Comparison of ENCODE assay signal across 7 mouse cellular contexts in the genomic region with DNA sequence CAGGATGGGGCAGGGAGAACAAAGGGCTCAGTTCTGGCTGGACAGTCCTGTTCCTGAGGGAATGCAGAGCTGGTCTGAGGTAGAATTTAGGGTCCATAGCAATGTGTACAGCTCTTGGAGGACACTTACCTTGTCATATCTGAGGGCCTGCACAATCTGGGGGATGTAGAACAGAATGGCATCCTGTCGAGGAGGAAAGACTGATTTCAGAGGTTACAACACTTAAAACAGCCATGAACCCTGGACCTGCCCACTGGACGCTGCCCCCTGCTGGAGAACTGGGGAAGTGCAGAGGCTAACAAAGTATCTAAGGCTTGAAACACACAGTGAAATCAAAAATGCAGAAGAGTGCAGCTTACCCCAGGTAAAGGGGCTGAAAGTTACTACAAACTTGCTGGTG. TPM values are rescaled to one million over a fixed set of nuclear protein-coding genes. Genes with fewer than 3 reads are reported as not detected.
DNase-seq lines count a peak whose midpoint lies in the region; ATAC-seq and TF ChIP-seq lines count a peak whose summit lies in the region.

No protein-coding gene starts in this region.

- no peaks in the 10 kb centered on the region for H3K4me1 ChIP-seq in intestine, embryonic 15.5 days (replicated peaks)
- no peaks in the 10 kb centered on the region for H3K4me1 ChIP-seq in lung, postnatal 0 days (ENCODE audit: insufficient read depth, low read depth, low read length)

- DNase-seq in 3T3-L1 (ENCODE audit: low read depth, low spot score): peak; percentile 82
- peak; percentile 79 for DNase-seq in A20 (ENCODE audit: low read depth, low spot score)
- peak; percentile 74 to 83 for DNase-seq in adrenal gland, postnatal 36 days
- peak; percentile 82 for DNase-seq in embryo, embryonic 9.5 days (ENCODE audit: extremely low spot score)
- DNase-seq in lung, postnatal 0 days (ENCODE audit: low spot score): peak; percentile 69
- DNase-seq in spleen, adult 12 weeks (ENCODE audit: low spot score): peak; percentile 65

- no peak for TF ChIP-seq EP300 in lung, postnatal 0 days (IDR thresholded peaks at IDR 0.05)

- ATAC-seq in intestine, embryonic 15.5 days: peak; percentile 31; the same call in 1 of the 2 replicates
- 0 out of 2 replicates have a peak, but pooled peaks have one; percentile 23 for ATAC-seq in lung, postnatal 0 days

- TF ChIP-seq CTCF in lung, postnatal 0 days (IDR thresholded peaks at IDR 0.05): peak; percentile 96

- H3K4me2 ChIP-seq in intestine, embryonic 15.5 days (replicated peaks): no peak overlapping the region
- H3K4me2 ChIP-seq in lung, postnatal 0 days (replicated peaks; ENCODE audit: low read depth, low read length): no peak overlapping the region

- no peak overlapping the region for H3K27ac ChIP-seq in intestine, embryonic 15.5 days
- H3K27ac ChIP-seq in lung, postnatal 0 days (ENCODE audit: low read length): no peak overlapping the region

- WGBS in intestine, embryonic 15.5 days: 2% methylated on average over 2 of the region's 2 CpGs
- 5% methylated on average over 2 of the region's 2 CpGs for WGBS in lung, postnatal 0 days

- no peak overlapping the region for H3K4me3 ChIP-seq in intestine, embryonic 15.5 days (replicated peaks)
- H3K4me3 ChIP-seq in lung, postnatal 0 days (ENCODE audit: low read depth, low read length): no peak overlapping the region

- H3K9me3 ChIP-seq in intestine, embryonic 15.5 days: no peaks in the 10 kb centered on the region
- no peaks in the 10 kb centered on the region for H3K9me3 ChIP-seq in lung, postnatal 0 days (ENCODE audit: low read length)

- no peaks in the 10 kb centered on the region for H3K27me3 ChIP-seq in intestine, embryonic 15.5 days (replicated peaks)
- no peaks in the 10 kb centered on the region for H3K27me3 ChIP-seq in lung, postnatal 0 days (replicated peaks; ENCODE audit: insufficient read depth, low read length)

- H3K36me3 ChIP-seq in intestine, embryonic 15.5 days: peaks cover 33% of the 10 kb centered on the region
- H3K36me3 ChIP-seq in lung, postnatal 0 days (ENCODE audit: insufficient read depth, low read length): 0 out of 2 replicates have a peak, but pooled peaks cover 14% of the 10 kb centered on the region

- no peak overlapping the region for H3K9ac ChIP-seq in intestine, embryonic 15.5 days
- H3K9ac ChIP-seq in lung, postnatal 0 days (replicated peaks; ENCODE audit: low read depth): no peak overlapping the region

RNA-seq across cellular contexts. Expression of gene Tmem191c, which starts 16.9 kb away (rescaled TPM):
- total RNA-seq in adrenal gland, postnatal 36 days (2021): 1 to 10 TPM; 8.6 to 9.3 TPM
- polyA plus RNA-seq in intestine, embryonic 15.5 days (2015; fragmentation: Nextera tagmentation; extraction: Ambion mirVana): 12.7 and 17.6 TPM in 2 replicates
- polyA plus RNA-seq in lung, postnatal 0 days (2015; fragmentation: Nextera tagmentation; extraction: Ambion mirVana): 7.1 and 7.7 TPM in 2 replicates

RNA-seq across cellular contexts. Expression of gene Serpind1, which starts 38.4 kb away (rescaled TPM):
- total RNA-seq in adrenal gland, postnatal 36 days (2021): under 1 TPM; 0.40 to 0.63 TPM
- 3.1 and 4.2 TPM in 2 replicates for polyA plus RNA-seq in intestine, embryonic 15.5 days (2015; fragmentation: Nextera tagmentation; extraction: Ambion mirVana)
- polyA plus RNA-seq in lung, postnatal 0 days (2015; fragmentation: Nextera tagmentation; extraction: Ambion mirVana): 1.2 and 2.1 TPM in 2 replicates

RNA-seq across cellular contexts. Expression of gene Hic2, which starts 59.4 kb away (rescaled TPM):
- total RNA-seq in adrenal gland, postnatal 36 days (2021): 1 to 10 TPM; 2.9 to 3.1 TPM
- 5.8 and 6.0 TPM in 2 replicates for polyA plus RNA-seq in intestine, embryonic 15.5 days (2015; fragmentation: Nextera tagmentation; extraction: Ambion mirVana)
- 2.0 and 2.2 TPM in 2 replicates for polyA plus RNA-seq in lung, postnatal 0 days (2015; fragmentation: Nextera tagmentation; extraction: Ambion mirVana)
